Mouse (Mus musculus) hindbrain, embryonic 12.5 days (tissue): ENCODE results near the gene Trmt61a. TPM values are rescaled to one million over a fixed set of nuclear protein-coding genes. Genes with fewer than 3 reads are reported as not detected.

ENCODE experiments used
- ATAC-seq: fragments of 200-750 bp; cut with Nextera tagmentation; 2 replicates; pipeline ENCODE4 v1.8.0; 2017; ENCODE audit warnings: moderate TSS enrichment; ENCODE audit not compliant: low FRiP score
- H3K27ac ChIP-seq: fragments of 300-500 bp; sonication (generic); 2 replicates; pipeline ENCODE4 v1.5.1; 2016; ENCODE audit warnings: mild to moderate bottlenecking
- H3K27me3 ChIP-seq: fragments of 300-500 bp; sonication (generic); 2 replicates; pipeline ENCODE4 v1.6.1; 2016; ENCODE audit warnings: mild to moderate bottlenecking
- H3K36me3 ChIP-seq: fragments of 300-500 bp; sonication (generic); 2 replicates; pipeline ENCODE4 v1.6.1; 2016; ENCODE audit warnings: mild to moderate bottlenecking
- H3K4me1 ChIP-seq: fragments of 300-500 bp; sonication (generic); 2 replicates; pipeline ENCODE4 v1.6.1; 2016
- H3K4me2 ChIP-seq: fragments of 300-500 bp; sonication (generic); replicated peaks from 2 replicates; pipeline ENCODE4 v1.6.1; 2016; ENCODE audit warnings: mild to moderate bottlenecking
- H3K4me3 ChIP-seq: fragments of 300-500 bp; sonication (generic); 2 replicates; pipeline ENCODE4 v1.5.1; 2016; ENCODE audit warnings: mild to moderate bottlenecking
- H3K9ac ChIP-seq: fragments of 300-500 bp; sonication (generic); 2 replicates; pipeline ENCODE4 v1.6.1; 2016; ENCODE audit warnings: mild to moderate bottlenecking, moderate library complexity
- H3K9me3 ChIP-seq: fragments of 300-500 bp; sonication (generic); replicated peaks from 2 replicates; pipeline ENCODE4 v1.6.1; 2016; ENCODE audit warnings: mild to moderate bottlenecking
- WGBS: fragments of 180-500 bp; shearing (Covaris S2); methylation state at CpG from one replicate; pipeline ENCODE4 v1.1.7; 2016; 5-methylcytosine and 5-hydroxymethylcytosine counted together
- polyA plus RNA-seq: library from polyadenylated mRNA; unstranded; fragments of >200 nt; fragmentation: Nextera tagmentation; extraction: Ambion mirVana; gene quantifications from 2 replicates; pipeline ENCODE4 v1.2.1, GENCODE M21; 2016

The Trmt61a gene
- polyA plus RNA-seq, 1 experiment from 2014 or later, result 10.7 TPM

DNA sequence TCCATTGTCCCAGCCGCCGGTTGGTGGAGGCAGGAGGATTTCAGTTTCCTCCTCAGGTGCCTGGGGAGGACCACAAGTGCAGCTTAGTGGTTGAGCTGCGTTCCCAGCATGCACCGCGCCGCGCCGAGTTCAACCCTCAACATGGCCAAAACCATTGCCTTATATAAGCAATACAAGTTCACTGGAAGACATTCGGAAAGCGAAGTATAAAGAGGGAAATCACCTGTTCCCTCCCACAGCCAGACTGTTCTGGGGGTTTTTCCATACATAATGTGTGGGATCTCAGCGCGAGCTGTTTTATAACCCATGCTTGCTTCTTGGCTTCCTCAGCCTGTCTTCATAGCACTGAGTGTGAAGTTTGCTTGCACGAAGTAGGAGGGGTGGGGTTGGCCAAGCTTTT lies 11.5 kb upstream of the Trmt61a start:
- 81% methylated on average over 13 of the region's 13 CpGs for WGBS
- Histone ChIP-seq H3K9ac (no peak overlapping the region), H3K4me3 (no peak overlapping the region), H3K9me3 (no peaks in the 10 kb centered on the region), H3K36me3 (peaks cover 37% of the 10 kb centered on the region), H3K4me2 (no peak overlapping the region), H3K27me3 (no peaks in the 10 kb centered on the region; the same call in 1 of the 2 replicates), H3K27ac (no peak overlapping the region), H3K4me1 (peaks cover 36% of the 10 kb centered on the region)
- ATAC-seq, result no peak

GRCm38 (mm10) chr12:111667421-111667820 lies 10.5 kb upstream of the Trmt61a start:
- peaks cover 38% of the 10 kb centered on the region for H3K4me1 ChIP-seq
- 0 out of 2 replicates have a peak overlapping the region, but pooled peaks have one; percentile 58 for H3K27ac ChIP-seq
- H3K4me3 ChIP-seq, result no peak overlapping the region
- no peaks in the 10 kb centered on the region for H3K9me3 ChIP-seq
- WGBS, result 97% methylated on average over 5 of the region's 5 CpGs
- no peaks in the 10 kb centered on the region; the same call in 1 of the 2 replicates for H3K27me3 ChIP-seq
- no peak overlapping the region for H3K4me2 ChIP-seq
- no peak overlapping the region for H3K9ac ChIP-seq
- ATAC-seq, result no peak
- H3K36me3 ChIP-seq, result peaks cover 30% of the 10 kb centered on the region

- Histone ChIP-seq H3K9me3 (no peaks in the 10 kb centered on the region), H3K9ac (peak overlapping the region; percentile 91)
Observed at GRCm38 (mm10) chr12:111668457-111668912, 9.4 kb upstream of the Trmt61a start.

DNA sequence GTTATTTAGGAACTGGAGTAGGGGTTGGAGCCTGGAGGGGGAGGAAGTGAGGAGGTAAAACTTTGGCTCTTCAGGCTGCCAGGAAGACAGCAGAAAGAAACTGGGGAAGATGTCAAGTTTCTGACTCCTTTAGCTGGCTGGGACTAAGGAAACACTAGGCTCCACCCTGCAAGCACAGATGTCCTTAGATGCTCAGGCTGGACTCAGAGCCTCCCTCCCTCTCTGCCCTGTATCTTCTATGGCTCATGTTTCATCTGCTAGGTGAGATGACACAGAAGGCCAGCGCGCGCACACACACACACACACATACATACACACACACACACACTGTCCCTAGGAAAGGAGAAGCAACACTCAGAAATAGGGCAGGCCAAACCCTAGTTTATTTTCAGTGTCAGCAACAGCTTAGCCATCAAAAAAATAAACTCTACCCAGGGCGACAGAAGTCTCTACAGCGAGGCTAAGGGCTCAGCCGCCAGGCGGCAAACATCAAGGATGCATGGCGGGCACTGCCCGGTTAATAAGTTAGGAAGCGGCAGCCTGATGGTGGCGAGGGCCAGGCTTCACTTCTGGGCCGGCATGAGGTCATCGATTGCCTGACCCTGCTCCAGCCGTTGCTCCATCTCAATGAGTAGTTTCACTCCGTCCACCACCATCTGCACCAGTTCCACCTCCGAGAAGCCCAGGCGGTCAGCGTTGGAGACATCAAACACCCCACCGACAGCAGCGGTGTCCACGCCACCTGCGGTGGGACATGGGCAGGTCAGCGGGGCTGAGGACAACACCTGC lies 8.7 kb upstream of the Trmt61a start:
- Histone ChIP-seq H3K9me3 (no peaks in the 10 kb centered on the region), H3K4me2 (peak overlapping the region; percentile 90), H3K4me3 (peak overlapping the region; percentile 87), H3K9ac (peak overlapping the region; percentile 91), H3K27me3 (peaks cover 9% of the 10 kb centered on the region), H3K27ac (peak overlapping the region; percentile 58), H3K4me1 (peaks cover 36% of the 10 kb centered on the region), H3K36me3 (peaks cover 27% of the 10 kb centered on the region)
- no peak for ATAC-seq
- 46% methylated on average over 23 of the region's 23 CpGs for WGBS

More at GRCm38 (mm10) chr12:111668457-111668912, 9.4 kb upstream of the Trmt61a start:
- 0% methylated on average over 8 of the region's 8 CpGs for WGBS
- peak; percentile 35; the same call in 1 of the 2 replicates for ATAC-seq
- peaks cover 42% of the 10 kb centered on the region for H3K4me1 ChIP-seq
- H3K27me3 ChIP-seq, result peaks cover 4% of the 10 kb centered on the region; the same call in 1 of the 2 replicates
- H3K4me2 ChIP-seq, result peak overlapping the region; percentile 90
- peak overlapping the region; percentile 58 for H3K27ac ChIP-seq
- peak overlapping the region; percentile 87 for H3K4me3 ChIP-seq
- peaks cover 30% of the 10 kb centered on the region for H3K36me3 ChIP-seq

- Histone ChIP-seq H3K9me3 (no peaks in the 10 kb centered on the region), H3K9ac (peak overlapping the region; percentile 91), H3K4me3 (peak overlapping the region; percentile 87), H3K27me3 (peaks cover 10% of the 10 kb centered on the region), H3K36me3 (peaks cover 27% of the 10 kb centered on the region), H3K27ac (peak overlapping the region; percentile 90), H3K4me2 (peak overlapping the region; percentile 90), H3K4me1 (peaks cover 36% of the 10 kb centered on the region)
- ATAC-seq, result no peak
- 39% methylated on average over 8 of the region's 8 CpGs for WGBS
Observed at GRCm38 (mm10) chr12:111669961-111670360, 7.9 kb upstream of the Trmt61a start.

- H3K36me3 ChIP-seq, result peaks cover 27% of the 10 kb centered on the region
- H3K4me2 ChIP-seq, result peak overlapping the region; percentile 90
- H3K27me3 ChIP-seq, result peaks cover 14% of the 10 kb centered on the region
- peak overlapping the region; percentile 87 for H3K4me3 ChIP-seq
- peaks cover 36% of the 10 kb centered on the region for H3K4me1 ChIP-seq
- H3K9me3 ChIP-seq, result no peaks in the 10 kb centered on the region
- H3K9ac ChIP-seq, result peak overlapping the region; percentile 91
- H3K27ac ChIP-seq, result peak overlapping the region; percentile 90
- WGBS, result 2% methylated on average over 26 of the region's 29 CpGs
- ATAC-seq, result no peak
Observed at GRCm38 (mm10) chr12:111670371-111670971, 7.4 kb upstream of the Trmt61a start.

DNA sequence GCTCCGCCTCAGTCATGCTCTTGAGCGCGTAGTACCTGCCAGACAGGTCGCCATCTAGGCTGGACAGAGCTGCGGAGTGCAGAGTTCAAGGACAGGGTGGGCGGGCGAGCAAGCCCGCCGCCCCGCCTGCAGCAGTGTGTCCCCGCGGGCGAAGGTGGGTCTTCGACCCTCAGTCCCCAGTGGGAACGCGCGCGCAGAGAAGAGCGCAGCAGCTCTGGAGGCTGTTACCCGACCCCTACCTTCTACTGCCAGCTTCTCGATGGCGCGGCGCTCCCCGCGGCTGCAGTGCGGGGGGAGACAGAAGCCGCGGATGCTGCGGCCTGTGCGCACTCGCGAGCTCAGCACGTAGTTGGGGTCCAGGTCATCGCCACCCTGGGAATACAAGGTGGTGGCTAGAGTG lies 6.9 kb upstream of the Trmt61a start:
- 2% methylated on average over 35 of the region's 35 CpGs for WGBS
- Histone ChIP-seq H3K4me3 (peak overlapping the region; percentile 87), H3K27ac (peak overlapping the region; percentile 90), H3K9me3 (no peaks in the 10 kb centered on the region), H3K36me3 (peaks cover 27% of the 10 kb centered on the region), H3K4me2 (peak overlapping the region; percentile 90), H3K27me3 (peaks cover 16% of the 10 kb centered on the region), H3K9ac (peak overlapping the region; percentile 91), H3K4me1 (peaks cover 36% of the 10 kb centered on the region)
- ATAC-seq, result peak; percentile 14

- peak overlapping the region; percentile 90 for H3K4me2 ChIP-seq
- H3K36me3 ChIP-seq, result peaks cover 27% of the 10 kb centered on the region
- under 1% methylated on average over 34 of the region's 34 CpGs for WGBS
- peak overlapping the region; percentile 90 for H3K27ac ChIP-seq
- peak overlapping the region; percentile 91 for H3K9ac ChIP-seq
- H3K4me1 ChIP-seq, result peaks cover 36% of the 10 kb centered on the region
- peak; percentile 59 for ATAC-seq
- H3K27me3 ChIP-seq, result peaks cover 19% of the 10 kb centered on the region
- H3K9me3 ChIP-seq, result no peaks in the 10 kb centered on the region
- peak overlapping the region; percentile 87 for H3K4me3 ChIP-seq
Observed at GRCm38 (mm10) chr12:111671431-111671902, 6.4 kb upstream of the Trmt61a start.

GRCm38 (mm10) chr12:111672176-111672575 lies 5.7 kb upstream of the Trmt61a start, which contains the start of gene Ckb:
Gene Ckb (minus strand): TSS chr12:111672338.
- Histone ChIP-seq H3K36me3 (peaks cover 25% of the 10 kb centered on the region), H3K4me3 (peak within 1 kb of the TSS; percentile 87), H3K4me2 (peak within 1 kb of the TSS; percentile 90), H3K27me3 (peaks cover 19% of the 10 kb centered on the region), H3K9ac (peak within 1 kb of the TSS; percentile 91), H3K27ac (peak within 1 kb of the TSS; percentile 90), H3K9me3 (no peaks in the 10 kb centered on the region), H3K4me1 (peaks cover 39% of the 10 kb centered on the region)
- ATAC-seq, result peak; percentile 81
- under 1% methylated on average over 31 of the region's 31 CpGs for WGBS

GRCm38 (mm10) chr12:111672581-111672980 lies 5.3 kb upstream of the Trmt61a start:
- Histone ChIP-seq H3K4me2 (peak overlapping the region; percentile 90), H3K9ac (peak overlapping the region; percentile 91), H3K4me1 (peaks cover 43% of the 10 kb centered on the region), H3K36me3 (peaks cover 21% of the 10 kb centered on the region), H3K4me3 (peak overlapping the region; percentile 87), H3K9me3 (no peaks in the 10 kb centered on the region), H3K27ac (peak overlapping the region; percentile 90), H3K27me3 (peaks cover 19% of the 10 kb centered on the region)
- 10% methylated on average over 12 of the region's 12 CpGs for WGBS
- ATAC-seq, result no peak

- 57% methylated on average over 2 of the region's 2 CpGs for WGBS
- Histone ChIP-seq H3K9ac (no peak overlapping the region), H3K27me3 (peaks cover 19% of the 10 kb centered on the region), H3K4me1 (peaks cover 39% of the 10 kb centered on the region), H3K4me2 (no peak overlapping the region), H3K27ac (no peak overlapping the region), H3K36me3 (peaks cover 7% of the 10 kb centered on the region; the same call in 1 of the 2 replicates), H3K9me3 (no peaks in the 10 kb centered on the region), H3K4me3 (no peak overlapping the region)
- no peak for ATAC-seq
Observed at GRCm38 (mm10) chr12:111674850-111675486, 2.9 kb upstream of the Trmt61a start.
